Mouse (Mus musculus) embryonic facial prominence, embryonic 12.5 days (tissue): ENCODE results near the gene Prkch. TPM values are rescaled to one million over a fixed set of nuclear protein-coding genes. Genes with fewer than 3 reads are reported as not detected.

Experiments used
- ATAC-seq: fragments of 200-750 bp; cut with Nextera tagmentation; 2 replicates; pipeline ENCODE4 v1.8.0; 2017; ENCODE audit not compliant: insufficient number of reproducible peaks, insufficient read depth, low FRiP score, low TSS enrichment
- H3K27ac ChIP-seq: fragments of 300-500 bp; sonication (generic); 2 replicates; pipeline ENCODE4 v1.5.1; 2016; ENCODE audit warnings: mild to moderate bottlenecking
- H3K27me3 ChIP-seq: fragments of 300-500 bp; sonication (generic); 2 replicates; pipeline ENCODE4 v1.6.1; 2016; ENCODE audit warnings: mild to moderate bottlenecking, moderate library complexity
- H3K36me3 ChIP-seq: fragments of 300-500 bp; sonication (generic); 2 replicates; pipeline ENCODE4 v1.6.1; 2016; ENCODE audit warnings: mild to moderate bottlenecking
- H3K4me1 ChIP-seq: fragments of 300-500 bp; sonication (generic); 2 replicates; pipeline ENCODE4 v1.6.1; 2016
- H3K4me2 ChIP-seq: fragments of 300-500 bp; sonication (generic); replicated peaks from 2 replicates; pipeline ENCODE4 v1.6.1; 2016; ENCODE audit warnings: mild to moderate bottlenecking, moderate library complexity
- H3K4me3 ChIP-seq: fragments of 300-500 bp; sonication (generic); 2 replicates; pipeline ENCODE4 v1.5.1; 2016; ENCODE audit warnings: mild to moderate bottlenecking
- H3K9ac ChIP-seq: fragments of 300-500 bp; sonication (generic); 2 replicates; pipeline ENCODE4 v1.6.1; 2016; ENCODE audit warnings: mild to moderate bottlenecking, moderate library complexity
- H3K9me3 ChIP-seq: fragments of 300-500 bp; sonication (generic); 2 replicates; pipeline ENCODE4 v1.6.1; 2016; ENCODE audit warnings: mild to moderate bottlenecking, moderate library complexity
- WGBS: fragments of 180-500 bp; shearing (Covaris S2); methylation state at CpG from one replicate; pipeline ENCODE4 v1.1.7; 2016; 5-methylcytosine and 5-hydroxymethylcytosine counted together
- polyA plus RNA-seq: library from polyadenylated mRNA; unstranded; fragments of >200 nt; fragmentation: Nextera tagmentation; extraction: Ambion mirVana; gene quantifications from 2 replicates; pipeline ENCODE4 v1.2.1, GENCODE M21; 2016

Gene Prkch
- polyA plus RNA-seq, 1 experiment from 2014 or later, result 13.9 TPM

GRCm38 (mm10) chr12:73821176-73821575, 236.6 kb downstream of the Prkch start:
- no peak for ATAC-seq
- no peaks in the 10 kb centered on the region for H3K27me3 ChIP-seq
- no peak overlapping the region for H3K4me2 ChIP-seq
- H3K4me1 ChIP-seq, result no peaks in the 10 kb centered on the region
- no peak overlapping the region for H3K4me3 ChIP-seq
- no peaks in the 10 kb centered on the region for H3K9me3 ChIP-seq
- no peak overlapping the region for H3K9ac ChIP-seq
- WGBS, result 85% methylated on average over 4 of the region's 4 CpGs
- H3K27ac ChIP-seq, result no peak overlapping the region
- no peaks in the 10 kb centered on the region for H3K36me3 ChIP-seq

- Histone ChIP-seq H3K27ac (no peak overlapping the region), H3K9ac (no peak overlapping the region), H3K27me3 (no peaks in the 10 kb centered on the region), H3K4me2 (no peak overlapping the region), H3K4me1 (no peaks in the 10 kb centered on the region), H3K36me3 (no peaks in the 10 kb centered on the region), H3K9me3 (no peaks in the 10 kb centered on the region), H3K4me3 (no peak overlapping the region)
- ATAC-seq, result no peak
- WGBS, result 87% methylated on average over 12 of the region's 12 CpGs
Measured at GRCm38 (mm10) chr12:73822331-73822730, 237.7 kb downstream of the Prkch start.

GRCm38 (mm10) chr12:73824828-73825227, 240.2 kb downstream of the Prkch start:
- Histone ChIP-seq H3K27me3 (no peaks in the 10 kb centered on the region), H3K4me3 (no peak overlapping the region), H3K4me1 (no peaks in the 10 kb centered on the region), H3K9ac (no peak overlapping the region), H3K4me2 (no peak overlapping the region), H3K36me3 (no peaks in the 10 kb centered on the region), H3K9me3 (no peaks in the 10 kb centered on the region), H3K27ac (no peak overlapping the region)
- 63% methylated on average over 1 of the region's 1 CpGs for WGBS
- no peak for ATAC-seq

Other genes starting within 250 kb of the Prkch start
- 15.2 and 16.0 TPM in 2 replicates for gene Tmem30b, start 38.4 kb upstream of the Prkch start, polyA plus RNA-seq